Mouse (Mus musculus): ENCODE results near the gene Slc35b2.
A peak's percentile ranks its signal among the peaks of the same experiment; 100 is the strongest.

The Slc35b2 gene

DNA sequence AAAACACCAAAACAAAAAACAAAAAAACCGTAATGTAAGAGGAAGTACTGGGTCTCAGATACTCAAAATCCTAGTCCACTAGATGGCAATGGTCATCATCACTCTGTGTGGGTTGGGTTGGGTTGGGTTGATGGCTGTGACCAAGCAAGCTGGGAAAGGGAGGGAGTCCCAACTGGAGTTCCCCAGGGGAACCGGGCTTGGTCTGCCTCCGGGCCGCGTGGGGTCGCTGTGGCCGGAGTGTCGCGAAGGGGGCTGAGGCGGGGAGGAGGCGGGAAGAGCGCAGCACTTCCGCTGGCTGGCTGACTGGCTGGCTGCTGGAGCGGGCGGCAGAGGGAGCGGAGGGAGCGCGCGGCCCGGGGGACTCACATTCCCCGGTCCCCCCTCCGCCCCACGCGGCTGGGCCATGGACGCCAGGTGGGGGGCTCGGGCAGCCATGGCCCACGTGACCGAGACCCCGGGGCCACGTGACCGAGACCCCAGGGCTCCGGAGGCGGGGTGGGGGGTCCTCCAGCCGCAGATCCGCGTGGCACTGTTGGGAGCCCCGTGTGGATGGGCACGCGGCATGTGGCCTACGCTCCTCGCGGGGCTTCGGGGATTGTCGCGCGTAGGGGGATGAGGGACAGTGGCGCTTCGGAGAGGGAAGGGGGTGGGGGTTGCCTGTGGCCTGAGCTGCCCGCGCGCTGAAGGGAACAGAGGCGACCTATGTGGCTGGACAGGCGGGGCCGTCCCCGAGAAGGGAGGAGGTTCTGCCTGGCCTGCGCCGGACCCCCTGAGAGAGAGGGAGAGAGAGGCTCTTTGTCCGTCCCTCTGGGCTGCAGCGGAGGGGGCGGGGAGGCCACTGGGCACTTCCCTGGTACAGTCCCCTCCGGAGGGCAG, at the start of gene Slc35b2:
Slc35b2 (plus strand) TSS at position 220 of the 876 bp plus-strand sequence.
- DNase-seq (ENCODE audit: low read depth, low spot score): peak; percentile 92

DNA sequence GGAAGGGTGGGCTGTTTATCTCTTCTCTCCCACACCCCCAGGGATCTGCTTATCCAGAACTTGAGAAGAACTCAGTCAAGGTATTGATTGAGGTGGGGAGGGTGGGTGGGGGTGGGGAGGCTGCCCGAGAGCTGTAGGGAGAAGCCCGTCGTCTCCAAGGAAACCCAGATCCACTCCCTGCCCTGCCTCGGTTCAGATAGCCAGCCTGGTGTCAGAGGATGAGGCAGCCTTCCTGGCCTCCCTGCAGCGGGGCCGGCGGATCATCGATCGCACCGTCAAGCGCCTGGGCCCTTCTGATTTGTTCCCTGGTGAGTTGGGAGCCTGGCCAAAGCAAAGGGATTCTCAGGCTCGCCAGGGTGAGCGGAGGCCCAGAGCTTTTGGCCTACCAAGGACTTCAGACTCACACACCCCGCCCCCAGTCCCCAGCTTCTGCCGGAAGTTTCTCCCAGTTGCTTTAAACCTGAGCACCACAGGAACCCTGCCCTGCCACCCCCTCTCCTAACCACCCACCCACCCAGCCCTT, 48.4 kb upstream of the Slc35b2 start:
- DNase-seq (ENCODE audit: low read depth, low spot score): peak; percentile 71

DNA sequence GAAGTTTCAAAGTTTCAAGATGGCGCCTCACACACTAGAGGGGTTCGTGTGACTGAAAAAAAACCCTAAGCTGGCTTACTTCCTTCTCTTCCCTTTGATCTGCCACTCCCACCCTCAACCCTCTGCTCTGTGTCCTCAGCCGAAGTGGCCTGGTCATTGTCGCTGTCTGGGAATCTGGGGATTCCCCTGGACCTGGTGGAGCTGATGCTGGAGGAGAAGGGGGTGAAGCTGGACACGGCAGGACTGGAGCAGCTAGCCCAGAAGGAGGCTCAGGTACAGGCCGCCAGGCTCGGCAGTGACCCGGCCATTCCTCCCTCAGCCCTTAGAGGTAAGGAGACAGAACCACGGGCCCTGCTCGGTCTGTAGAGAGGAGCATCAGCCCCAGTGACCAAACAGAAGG, 47.9 kb upstream of the Slc35b2 start:
- no peak for DNase-seq (ENCODE audit: low read depth, low spot score)

DNA sequence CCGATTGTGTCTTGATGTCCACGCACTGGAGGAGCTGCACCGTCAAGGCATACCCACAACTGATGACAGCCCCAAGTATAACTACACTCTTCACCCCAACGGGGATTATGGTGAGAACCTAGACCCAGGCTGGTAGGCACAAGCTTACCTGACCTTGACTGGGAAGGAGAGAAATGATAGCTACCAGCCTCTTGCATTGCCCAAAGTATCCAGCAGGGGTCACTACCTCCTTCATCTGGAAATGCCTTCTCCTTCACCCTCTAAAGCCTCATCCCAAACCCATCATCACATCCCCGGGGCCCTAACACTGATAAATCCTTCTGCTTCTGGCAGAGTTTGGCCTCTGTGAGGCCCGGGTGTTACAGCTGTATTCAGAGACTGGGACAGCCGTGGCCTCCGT, 47.2 kb upstream of the Slc35b2 start:
- peak; percentile 88 for DNase-seq (ENCODE audit: low read depth, low spot score)

DNA sequence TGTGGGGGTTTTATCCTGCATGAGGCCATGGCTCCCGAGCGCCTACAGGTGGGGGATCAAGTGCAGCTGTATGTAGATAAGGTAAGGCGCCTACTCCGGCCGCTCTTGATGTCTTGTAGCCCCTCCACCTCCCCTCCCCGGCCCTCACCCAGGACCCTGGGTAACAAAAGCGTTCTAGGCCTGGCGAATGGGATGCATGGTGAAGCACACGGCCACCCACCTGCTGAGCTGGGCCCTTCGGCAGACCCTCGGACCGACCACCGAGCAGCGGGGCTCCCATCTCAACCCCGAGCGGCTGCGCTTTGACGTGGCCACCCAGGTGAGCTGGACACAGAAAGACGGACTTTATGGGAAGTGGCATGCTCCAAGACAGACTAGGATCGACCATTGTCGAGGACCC, 46.5 kb upstream of the Slc35b2 start:
- DNase-seq (ENCODE audit: low read depth, low spot score): no peak

DNA sequence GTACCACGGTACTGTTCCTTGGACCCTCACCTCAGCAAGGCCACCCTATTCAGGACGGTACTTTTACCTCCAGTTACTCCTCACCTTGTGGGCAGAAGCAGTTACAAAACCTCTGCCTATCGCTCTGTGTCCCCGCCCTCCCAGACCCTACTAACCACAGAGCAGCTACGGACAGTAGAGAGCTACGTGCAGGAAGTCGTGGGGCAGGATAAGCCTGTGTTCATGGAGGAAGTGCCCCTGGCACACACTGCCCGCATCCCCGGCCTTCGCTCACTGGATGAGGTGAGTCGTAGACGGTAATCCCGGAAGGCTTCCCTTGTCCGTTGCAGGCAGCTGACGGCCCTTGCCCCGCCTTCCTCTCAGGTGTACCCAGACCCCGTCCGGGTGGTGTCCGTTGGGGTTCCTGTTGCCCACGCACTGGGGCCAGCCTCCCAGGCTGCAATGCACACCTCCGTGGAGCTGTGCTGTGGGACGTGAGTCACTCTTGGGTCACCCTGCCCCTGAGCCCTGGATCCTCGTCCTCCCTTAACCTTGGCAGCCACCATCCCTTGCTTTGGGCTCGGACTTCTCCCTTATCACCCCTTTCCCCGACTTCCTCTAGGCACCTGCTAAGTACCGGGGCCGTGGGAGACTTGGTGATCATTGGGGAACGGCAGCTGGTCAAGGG, 46.0 kb upstream of the Slc35b2 start:
- no peak for DNase-seq (ENCODE audit: low read depth, low spot score)

DNA sequence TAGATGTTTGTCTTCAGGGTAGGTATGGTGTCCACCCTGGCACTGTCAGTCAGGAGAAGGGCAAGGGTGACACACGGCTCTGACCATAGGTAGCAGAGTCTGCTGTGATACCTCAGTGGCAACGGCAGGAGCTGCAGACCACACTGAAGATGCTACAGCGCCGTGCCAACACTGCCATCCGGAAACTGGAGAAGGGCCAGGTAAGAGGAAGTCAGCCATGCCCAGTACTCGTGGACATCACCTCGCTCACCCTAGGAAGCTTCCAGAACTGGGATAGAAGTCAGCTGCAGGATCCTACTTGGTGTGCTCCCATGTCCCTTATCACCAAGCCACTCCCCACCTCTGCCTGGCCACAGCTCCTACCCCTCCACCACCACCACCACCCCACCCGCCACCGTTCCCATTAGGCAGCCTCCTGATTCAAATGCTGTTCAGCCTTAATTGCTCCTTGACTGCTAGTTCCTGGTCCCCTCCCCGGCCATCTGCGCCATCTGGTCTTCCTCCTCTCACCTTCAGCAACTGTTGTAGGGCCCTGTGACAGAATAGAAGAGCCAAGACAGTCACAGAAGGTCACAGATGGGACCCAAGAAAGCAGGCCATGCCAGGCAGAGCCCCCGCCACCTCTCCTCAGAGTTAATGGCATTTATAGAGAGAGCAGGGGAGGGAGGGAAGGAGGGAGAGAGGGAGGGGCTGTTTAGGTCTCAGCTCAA, 44.8 kb upstream of the Slc35b2 start:
- no peak for DNase-seq (ENCODE audit: low read depth, low spot score)

DNA sequence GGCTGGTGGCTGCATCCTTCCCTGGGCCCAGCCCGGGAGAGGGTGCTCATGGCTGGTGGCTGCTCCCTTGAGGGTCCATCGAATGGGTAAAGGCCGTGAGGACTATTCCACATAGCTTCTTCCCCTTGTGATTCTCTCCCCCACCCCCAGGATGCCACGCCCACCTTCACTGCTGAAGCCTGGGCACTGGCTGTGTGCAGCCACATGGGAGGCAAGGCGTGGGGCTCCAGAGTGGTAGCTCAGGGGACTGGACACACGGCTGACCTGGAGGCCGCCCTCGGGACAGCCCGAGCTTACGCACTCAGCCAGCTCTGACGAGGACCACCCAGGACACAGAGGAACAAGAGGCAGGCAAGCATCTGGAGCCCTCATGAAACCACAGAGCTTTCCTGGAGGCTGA, 43.5 kb upstream of the Slc35b2 start:
- DNase-seq (ENCODE audit: low read depth, low spot score): no peak

DNA sequence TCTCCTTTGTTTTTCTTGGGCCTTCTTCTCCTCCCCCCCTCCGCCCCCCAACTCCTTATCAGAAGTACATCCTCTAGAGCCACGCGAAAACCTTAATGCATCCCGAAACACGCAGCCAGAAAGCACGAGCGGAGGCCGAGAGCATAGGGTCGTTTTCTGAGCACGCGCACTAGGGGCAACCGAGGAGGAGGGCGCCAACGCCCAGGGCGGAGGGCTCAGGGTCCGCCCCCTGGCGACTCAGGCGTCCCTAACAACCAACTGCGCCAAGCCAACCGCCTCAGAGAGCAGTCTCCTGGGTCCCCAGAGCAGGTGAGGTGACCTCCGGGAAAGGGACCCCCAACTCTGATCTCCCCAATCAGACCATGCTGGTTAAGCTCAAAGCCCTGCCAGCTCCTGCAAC, 40.4 kb upstream of the Slc35b2 start, which contains the start of gene Tcte1:
Tcte1 (plus strand) TSS at position 172 of the 400 bp plus-strand sequence.
- DNase-seq (ENCODE audit: low read depth, low spot score): peak; percentile 79

DNA sequence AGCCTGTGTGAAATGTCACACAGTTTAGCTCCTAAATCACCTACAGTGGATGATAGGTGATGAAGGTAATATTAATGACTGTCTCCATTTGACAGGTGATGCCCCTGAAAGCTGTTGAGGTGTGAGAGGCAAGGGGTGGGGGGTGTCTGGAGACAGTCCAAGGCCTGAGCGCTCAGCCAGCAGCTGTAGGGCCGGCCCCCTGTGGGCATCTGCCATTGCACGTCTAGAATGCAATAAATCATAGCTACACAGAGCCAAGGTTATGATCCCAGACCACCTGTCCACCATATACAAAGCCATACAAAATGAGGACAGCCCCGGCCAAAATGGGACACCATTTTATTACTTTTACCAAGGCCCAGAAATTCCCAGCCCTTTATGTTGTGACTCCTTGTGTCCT, 38.7 kb upstream of the Slc35b2 start:
- no peak for DNase-seq (ENCODE audit: low read depth, low spot score)

DNA sequence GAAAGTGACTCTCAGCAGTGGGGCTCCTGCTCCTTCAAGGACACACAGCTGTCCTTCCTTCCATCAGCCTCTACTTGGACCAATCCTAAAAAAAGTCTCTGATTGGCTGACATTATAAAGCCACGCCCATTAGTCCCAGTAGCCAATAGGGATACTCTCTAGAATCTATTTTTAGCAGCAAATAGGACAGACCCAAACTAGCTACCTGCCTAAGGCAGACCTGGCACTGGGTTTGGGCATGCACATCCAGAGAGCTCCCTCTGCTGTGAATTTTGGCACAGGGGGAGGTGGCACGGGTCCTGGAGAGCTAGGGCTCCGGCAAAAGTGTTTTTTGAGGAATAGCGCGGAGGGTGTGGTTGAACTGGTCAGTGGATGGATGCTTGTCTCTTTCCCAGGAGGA, 37.1 kb upstream of the Slc35b2 start:
- peak; percentile 91 for DNase-seq (ENCODE audit: low read depth, low spot score)

DNA sequence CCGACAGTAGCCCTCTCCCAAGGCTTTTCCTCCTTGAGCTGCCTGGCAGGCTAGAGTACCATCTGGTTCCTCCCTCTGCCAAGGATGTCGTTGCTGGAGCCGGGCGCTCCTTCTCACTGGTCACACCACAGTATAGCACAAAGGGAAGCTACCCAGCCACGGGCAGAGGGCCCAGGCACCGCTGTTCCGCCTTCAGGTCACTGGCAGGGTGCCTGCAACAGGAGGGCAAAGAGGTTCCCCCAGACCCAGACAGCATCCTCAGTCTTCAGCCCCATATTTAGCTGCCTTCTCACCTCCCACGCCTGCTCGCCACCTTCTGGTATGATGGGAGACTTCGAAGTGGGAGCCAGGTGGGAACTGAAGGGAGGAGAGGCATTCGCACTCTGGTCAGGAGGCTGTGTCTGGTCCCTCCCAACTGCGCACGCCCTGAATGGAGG, 33.3 kb upstream of the Slc35b2 start:
- DNase-seq (ENCODE audit: low read depth, low spot score): peak; percentile 56

DNA sequence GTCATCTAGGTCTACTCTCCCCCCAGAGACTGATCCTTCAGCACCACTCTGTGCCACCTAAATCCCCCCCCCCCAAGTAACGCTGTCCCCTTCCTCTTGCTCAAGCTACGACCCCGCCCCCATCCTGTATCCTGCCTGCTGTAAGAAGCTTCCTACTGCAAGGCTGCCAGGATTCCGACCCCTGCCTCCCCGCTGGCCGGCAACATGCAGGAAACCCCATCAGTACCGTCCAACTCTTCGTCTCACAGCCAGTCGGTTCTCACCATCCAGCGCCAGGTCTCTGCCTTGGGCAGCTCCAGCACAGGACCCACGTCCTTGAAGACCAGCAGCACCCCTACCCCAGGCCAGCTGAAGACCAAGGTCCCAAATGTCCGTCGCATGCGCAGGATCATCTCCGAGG, 30.8 kb upstream of the Slc35b2 start:
- no peak for DNase-seq (ENCODE audit: low read depth, low spot score)

DNA sequence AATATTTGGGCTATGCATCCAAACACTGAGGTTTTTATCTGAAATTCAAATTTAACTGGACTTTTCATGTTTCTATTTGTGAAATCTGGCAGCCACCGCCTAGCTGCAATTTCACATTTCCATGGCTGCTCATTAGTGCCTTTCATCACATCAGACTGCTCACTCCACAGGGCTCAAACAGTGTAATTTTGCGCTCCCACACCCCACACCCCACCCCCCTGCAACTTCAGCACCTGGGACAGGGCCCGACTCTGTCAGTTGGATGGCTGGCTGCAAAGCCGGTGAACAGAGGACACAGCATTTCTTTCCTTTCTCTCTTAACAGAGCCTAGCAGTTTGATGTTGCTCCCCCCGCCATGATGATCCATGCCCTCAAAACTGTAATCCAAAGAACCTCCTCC, 27.4 kb upstream of the Slc35b2 start:
- DNase-seq (ENCODE audit: low read depth, low spot score): no peak

DNA sequence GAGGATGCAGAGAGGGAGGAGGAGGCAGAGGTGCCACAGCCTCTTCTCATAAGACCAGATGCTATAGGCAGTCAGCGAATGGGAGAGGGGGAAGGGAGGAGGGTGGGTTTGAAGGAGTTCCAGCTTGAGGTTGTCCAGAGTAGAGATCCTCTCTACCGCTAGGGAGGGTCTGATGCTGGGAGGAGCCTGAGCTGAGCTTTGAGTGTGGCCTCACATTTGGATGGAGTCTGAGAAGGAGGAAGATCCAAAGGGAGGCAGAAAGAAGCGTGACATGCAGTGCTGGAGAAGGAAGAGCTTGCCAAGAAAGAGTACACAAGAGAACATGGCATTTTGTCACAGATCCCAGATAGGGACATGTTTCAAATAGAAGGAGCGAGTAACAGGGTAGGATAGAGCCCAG, 25.3 kb upstream of the Slc35b2 start:
- no peak for DNase-seq (ENCODE audit: low read depth, low spot score)

DNA sequence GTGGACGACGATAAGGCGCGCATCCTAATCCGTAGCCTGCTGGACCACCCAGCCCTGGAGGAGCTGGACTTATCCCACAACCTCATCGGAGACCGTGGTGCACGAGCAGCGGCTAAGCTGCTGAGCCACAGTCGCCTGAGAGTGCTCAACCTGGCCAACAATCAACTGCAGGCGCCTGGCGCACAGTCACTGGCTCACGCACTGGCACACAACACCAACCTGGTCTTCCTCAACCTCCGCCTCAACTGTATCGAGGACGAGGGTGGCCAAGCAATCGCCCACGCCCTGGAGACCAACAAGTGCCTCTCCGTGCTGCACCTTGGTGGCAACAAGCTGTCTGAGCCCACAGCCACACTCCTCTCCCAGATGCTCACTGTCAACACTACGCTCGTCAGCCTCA, 24.0 kb upstream of the Slc35b2 start:
- no peak for DNase-seq (ENCODE audit: low read depth, low spot score)

DNA sequence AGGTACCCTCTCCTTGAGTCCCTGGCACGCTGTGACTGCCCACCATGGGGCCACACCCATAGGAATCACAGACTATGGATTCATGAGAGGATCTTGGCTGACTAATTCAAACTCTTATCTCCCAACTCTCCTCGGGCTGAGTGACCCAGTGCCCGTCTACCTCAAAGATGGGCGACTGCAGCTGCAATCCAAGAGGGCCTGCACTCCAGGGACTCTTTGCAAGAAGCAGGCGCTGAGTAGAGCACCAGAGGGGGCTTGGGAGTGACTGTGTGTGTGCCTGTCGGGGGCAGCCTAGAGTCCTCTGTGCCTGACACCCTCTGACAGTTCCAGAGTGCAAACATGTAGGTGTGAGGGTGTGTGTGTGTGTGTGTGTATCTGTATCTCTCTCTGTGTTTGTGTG, 21.5 kb upstream of the Slc35b2 start:
- DNase-seq (ENCODE audit: low read depth, low spot score): no peak

DNA sequence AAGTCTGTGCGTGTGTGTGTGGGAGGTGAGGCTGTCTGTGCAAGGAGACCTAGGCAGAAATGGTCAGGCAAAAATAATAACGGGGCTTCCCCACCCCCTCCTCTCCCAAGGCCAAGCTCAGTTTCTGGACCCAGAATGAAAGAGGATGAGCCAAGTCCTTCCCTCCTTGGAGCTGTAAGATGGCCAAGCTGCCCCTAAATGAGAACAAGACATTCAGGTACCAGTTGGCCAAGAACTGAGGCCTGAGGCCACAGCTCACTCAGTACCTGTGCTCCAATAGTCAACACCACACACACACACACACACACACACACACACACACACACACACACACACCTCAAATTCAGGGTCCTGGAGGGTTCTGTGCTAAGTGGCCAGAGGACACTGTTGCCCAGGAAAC, 21.0 kb upstream of the Slc35b2 start:
- DNase-seq (ENCODE audit: low read depth, low spot score): no peak

DNA sequence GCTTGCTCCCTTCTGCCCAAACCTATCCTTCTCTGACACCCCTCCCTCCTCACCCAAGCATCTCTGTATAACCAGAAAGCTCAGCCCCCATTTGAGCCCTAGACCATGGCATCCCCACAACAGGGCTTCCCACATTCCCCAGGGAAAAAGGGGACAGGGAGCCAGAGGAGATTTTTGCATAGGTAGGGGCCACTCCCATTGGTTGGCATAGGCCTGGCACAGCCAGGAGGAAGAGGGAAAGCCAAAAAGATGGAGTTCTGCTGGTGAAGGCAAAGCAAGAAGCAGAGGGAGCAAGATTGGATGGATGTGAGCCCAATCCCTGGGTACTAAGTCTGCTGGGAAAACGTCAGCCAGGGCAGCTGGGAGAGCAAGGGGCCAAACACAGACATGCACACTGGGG, 20.6 kb upstream of the Slc35b2 start:
- DNase-seq (ENCODE audit: low read depth, low spot score): no peak

DNA sequence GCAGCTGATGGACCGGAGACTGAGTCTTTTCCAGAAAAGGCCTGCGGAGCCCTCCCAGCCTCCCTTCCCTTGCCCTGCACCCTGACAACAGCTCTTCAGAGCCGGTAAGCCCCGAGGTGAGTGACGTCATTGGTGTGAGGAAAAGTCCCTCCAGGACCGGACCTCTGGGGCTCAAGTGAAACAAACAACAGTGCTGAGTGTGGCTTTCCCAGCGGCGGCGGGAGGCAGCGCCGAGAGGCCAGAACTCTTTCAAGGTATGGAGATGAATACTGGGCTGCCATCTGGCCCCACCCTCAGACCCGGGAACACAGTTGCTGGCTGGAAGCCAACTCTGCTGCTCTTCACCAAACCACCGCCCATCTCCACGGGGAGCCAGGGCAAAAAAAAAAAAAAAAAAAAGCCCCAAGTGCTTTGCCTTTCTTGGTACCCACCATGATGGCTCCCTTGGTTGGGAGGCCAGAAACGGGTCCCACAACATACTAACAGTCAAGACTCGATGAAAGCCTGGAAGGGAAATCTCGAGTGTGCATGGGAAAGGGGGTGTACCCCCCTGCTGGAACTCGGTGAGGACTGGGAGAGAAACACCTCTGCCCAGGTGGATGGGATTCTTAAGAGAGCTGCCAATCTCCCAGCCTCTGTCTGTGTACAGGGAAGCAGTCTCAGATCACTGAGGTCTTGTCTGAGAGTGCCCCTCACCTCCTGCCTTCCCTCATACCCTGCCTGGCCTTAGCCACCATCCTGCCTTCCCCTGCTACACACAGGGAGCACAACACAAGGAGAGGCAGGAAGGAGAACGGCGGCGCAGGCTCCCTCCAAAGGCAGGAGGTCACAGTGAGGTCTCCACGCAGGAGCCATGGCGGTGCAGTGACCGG, 19.4 kb upstream of the Slc35b2 start:
- DNase-seq (ENCODE audit: low read depth, low spot score): peak; percentile 94

DNA sequence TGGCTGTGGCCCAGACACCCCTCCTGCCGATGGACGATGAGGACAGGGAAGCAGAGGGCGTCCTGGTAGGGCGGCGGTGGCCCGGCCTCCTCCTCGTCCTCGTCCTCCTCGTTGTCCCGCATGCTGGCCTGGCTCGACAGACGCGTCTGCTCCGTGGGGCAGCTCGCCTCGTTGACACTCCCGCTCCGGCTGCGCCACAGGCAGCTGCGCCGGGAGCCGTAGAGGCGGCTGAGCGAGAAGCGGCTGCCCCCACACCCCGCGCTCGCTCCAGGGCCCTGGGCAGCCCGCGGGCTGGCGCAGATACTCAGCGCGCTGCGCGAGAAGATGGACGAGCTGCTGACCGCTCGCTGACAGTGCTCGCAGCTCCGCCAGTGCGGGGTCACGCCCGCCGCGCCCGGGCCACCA, 18.8 kb upstream of the Slc35b2 start:
- DNase-seq (ENCODE audit: low read depth, low spot score): no peak
